Mouse (Mus musculus): ENCODE results near the gene Trim14. TPM values are rescaled to one million over a fixed set of nuclear protein-coding genes. Genes with fewer than 3 reads are reported as not detected.

Trim14 gene
- total RNA-seq, 4 experiments from 2014 or later = 0.91 to 2.4 (median 1.7) TPM

Other genes starting within 250 kb of the Trim14 start
- gene Foxe1, start 192.5 kb downstream of the Trim14 start, total RNA-seq (2022) = not detected
- gene Trmo, start 146.7 kb downstream of the Trim14 start, total RNA-seq (2022) = 1 to 10 TPM; 3.8 to 4.6 (median 4.1) TPM
- gene Hemgn, start 122.6 kb downstream of the Trim14 start, total RNA-seq (2022) = not detected
- 10 to 100 TPM; 51.0 to 60.2 (median 55.9) TPM for gene Anp32b, start 85.2 kb downstream of the Trim14 start, total RNA-seq (2022)
- 10 to 100 TPM; 13.1 to 19.7 (median 17.0) TPM for gene Nans, start 46.9 kb downstream of the Trim14 start, total RNA-seq (2022)
- 10 to 100 TPM; 23.3 to 26.7 (median 24.3) TPM for gene Coro2a, start 66.1 kb upstream of the Trim14 start, total RNA-seq (2022)
- gene Tbc1d2, start 114.1 kb upstream of the Trim14 start, total RNA-seq (2022) = 1 to 10 TPM; 2.4 to 3.9 (median 3.4) TPM

Data from left cerebral cortex, adult 8-10 months (tissue).